18 mouse cellular contexts compared by ENCODE assay signal in the genomic region with DNA sequence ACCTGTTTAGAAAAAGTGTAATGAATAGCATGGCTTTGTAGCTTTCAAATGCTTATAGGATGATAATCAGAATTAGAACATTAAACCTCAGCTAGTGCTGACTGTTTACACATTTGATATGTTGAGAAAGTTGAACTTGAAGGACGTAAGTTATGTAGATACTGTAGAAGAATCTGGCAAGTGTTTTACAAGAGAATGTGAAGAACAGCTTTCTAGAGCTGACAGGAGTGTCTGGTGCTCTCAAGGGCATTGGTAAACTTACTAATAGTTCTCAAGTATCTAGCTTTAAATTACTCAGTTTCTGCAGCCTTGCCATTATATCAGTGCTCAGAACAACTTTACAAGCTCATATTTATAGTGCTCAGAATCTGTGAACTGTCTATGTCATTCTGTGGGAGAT. TPM values are rescaled to one million over a fixed set of nuclear protein-coding genes. Genes with fewer than 3 reads are reported as not detected.
DNase-seq lines count a peak whose midpoint lies in the region; ATAC-seq and TF ChIP-seq lines count a peak whose summit lies in the region.
"Had no signal": no experiment of that assay in that cellular context is flagged by ENCODE, and none has a peak within 500 bp of the region (broad histone marks: within the 10 kb centered on the region; RNA-seq: fewer than 3 reads in every experiment).

No protein-coding gene starts in this region.

- no peak overlapping the region for H3K4me3 ChIP-seq in lung, postnatal 0 days (ENCODE audit: low read depth, low read length)

- H3K36me3 ChIP-seq in lung, postnatal 0 days (ENCODE audit: insufficient read depth, low read length): peaks cover 19% of the 10 kb centered on the region; the same call in 1 of the 2 replicates

- peak; percentile 57 for ATAC-seq in lung, postnatal 0 days
- ATAC-seq: activated CD4-positive, CD25-positive, alpha-beta regulatory T cell, adult 4 months; CD4-positive, CD25-positive, alpha-beta regulatory T cell, adult 4 months; Patski had no signal

- DNase-seq in lung, postnatal 0 days (ENCODE audit: low spot score): peak; percentile 43
- DNase-seq in lung, adult 18-20 months: no peak
- DNase-seq: adrenal gland, adult 2 months; adrenal gland, adult 8-10 months; adrenal gland, postnatal 10 days; adrenal gland, postnatal 14 days; adrenal gland, postnatal 25 days; adrenal gland, postnatal 36 days; B cell, adult 2 months; cerebellum, adult 11 months; cerebellum, adult 11-12 months; cerebellum, adult 18-20 months; cerebellum, adult 2 months had no signal

- peak; percentile 71 for TF ChIP-seq EP300 in lung, postnatal 0 days (IDR thresholded peaks at IDR 0.05)

- no peaks in the 10 kb centered on the region for H3K4me1 ChIP-seq in lung, postnatal 0 days (ENCODE audit: insufficient read depth, low read depth, low read length)

- no peak overlapping the region for H3K4me2 ChIP-seq in lung, postnatal 0 days (replicated peaks; ENCODE audit: low read depth, low read length)

- no peaks in the 10 kb centered on the region for H3K27me3 ChIP-seq in lung, postnatal 0 days (replicated peaks; ENCODE audit: insufficient read depth, low read length)
- H3K27me3 ChIP-seq: CH12.LX, Patski had no signal

- H3K9ac ChIP-seq in lung, postnatal 0 days (replicated peaks; ENCODE audit: low read depth): no peak overlapping the region

- TF ChIP-seq CTCF in lung, postnatal 0 days (IDR thresholded peaks at IDR 0.05): no peak

- no peaks in the 10 kb centered on the region for H3K9me3 ChIP-seq in lung, postnatal 0 days (ENCODE audit: low read length)
- H3K9me3 ChIP-seq: G1E had no signal

- H3K27ac ChIP-seq in lung, postnatal 0 days (ENCODE audit: low read length): no peak overlapping the region

- WGBS in lung, postnatal 0 days: 46% methylated on average over 1 of the region's 1 CpGs

RNA-seq across cellular contexts. Expression of gene Zmym2, which starts 53.5 kb away (rescaled TPM):
- 21.1 and 22.8 TPM in 2 replicates for polyA plus RNA-seq in lung, postnatal 0 days (2015; fragmentation: Nextera tagmentation; extraction: Ambion mirVana)
